Mouse (Mus musculus) limb, embryonic 14.5 days (tissue): ENCODE data around the gene Vsig1. TPM values are rescaled to one million over a fixed set of nuclear protein-coding genes. Genes with fewer than 3 reads are reported as not detected.

Experiments used
- ATAC-seq: fragments of 200-750 bp; cut with Nextera tagmentation; 2 replicates; pipeline ENCODE4 v1.8.0; 2017; ENCODE audit warnings: low read depth, moderate number of reproducible peaks, moderate TSS enrichment; ENCODE audit not compliant: low FRiP score
- DNase-seq: peaks from one replicate; pipeline ENCODE4 v3.0.0-alpha.2; 2015; ENCODE audit warnings: low spot score
- H3K27ac ChIP-seq: fragments of 300-500 bp; sonication (generic); replicated peaks from 2 replicates; pipeline ENCODE4 v1.5.1; 2014; ENCODE audit warnings: low read depth, mild to moderate bottlenecking, low read length, moderate library complexity, mixed read lengths
- H3K27me3 ChIP-seq: fragments of 300-500 bp; sonication (generic); 2 replicates; pipeline ENCODE4 v1.6.1; 2014; ENCODE audit warnings: low read length, mixed read lengths; ENCODE audit not compliant: control insufficient read depth, insufficient read depth
- H3K36me3 ChIP-seq: fragments of 300-500 bp; sonication (generic); 2 replicates; pipeline ENCODE4 v1.6.1; 2014; ENCODE audit warnings: mild to moderate bottlenecking, low read length, moderate library complexity, mixed read lengths; ENCODE audit not compliant: control insufficient read depth, insufficient read depth
- H3K4me1 ChIP-seq: fragments of 300-500 bp; sonication (generic); 2 replicates; pipeline ENCODE4 v1.6.1; 2014; ENCODE audit warnings: antibody characterized with exemption, low read length, mixed read lengths; ENCODE audit not compliant: control insufficient read depth, insufficient read depth
- H3K4me2 ChIP-seq: fragments of 300-500 bp; sonication (generic); replicated peaks from 2 replicates; pipeline ENCODE4 v1.6.1; 2014; ENCODE audit warnings: low read depth, mild to moderate bottlenecking, low read length, moderate library complexity; ENCODE audit not compliant: severe bottlenecking
- H3K4me3 ChIP-seq: fragments of 300-500 bp; sonication (generic); replicated peaks from 2 replicates; pipeline ENCODE4 v1.5.1; 2014; ENCODE audit warnings: low read length
- H3K9ac ChIP-seq: fragments of 300-500 bp; sonication (generic); 2 replicates; pipeline ENCODE4 v1.6.1; 2014; ENCODE audit warnings: mild to moderate bottlenecking, low read depth, low read length, moderate library complexity; ENCODE audit not compliant: severe bottlenecking
- H3K9me3 ChIP-seq: fragments of 300-500 bp; sonication (generic); 2 replicates; pipeline ENCODE4 v1.6.1; 2016; ENCODE audit warnings: low read length; ENCODE audit not compliant: control insufficient read depth
- POLR2A ChIP-seq: fragments of 200-500 bp; IDR thresholded peaks from 2 replicates; pipeline ENCODE4 v1.8.0; 2012; ENCODE audit warnings: inconsistent platforms, mild to moderate bottlenecking, moderate library complexity, borderline replicate concordance; ENCODE audit not compliant: insufficient read depth, insufficient read length; ENCODE audit errors: extremely low read depth
- WGBS: fragments of 180-500 bp; shearing (Covaris S2); extraction: QIAGEN DNeasy Blood & Tissue Kit; methylation state at CpG from one replicate; pipeline ENCODE4 v1.1.7; 2014; 5-methylcytosine and 5-hydroxymethylcytosine counted together
- polyA plus RNA-seq, 2 experiments: library from polyadenylated mRNA; depleted of rRNA in 1 of 2; stranded (reverse) in 1 of 2; unstranded in 1 of 2; fragments of >200 nt; fragmentation: Nextera tagmentation in 1 of 2; extraction: Ambion mirVana in 1 of 2; gene quantifications; 2 replicates each; pipeline versions ENCODE4 v1.2.1 to v1.2.3; 2012 to 2014

Gene Vsig1
- polyA plus RNA-seq, 2 experiments: not detected

- Histone ChIP-seq H3K36me3 (no peaks in the 10 kb centered on the region), H3K9ac (no peak overlapping the region), H3K4me2 (no peak overlapping the region), H3K4me1 (no peaks in the 10 kb centered on the region; the same call in 1 of the 2 replicates), H3K27ac (no peak overlapping the region), H3K9me3 (no peaks in the 10 kb centered on the region), H3K4me3 (no peak overlapping the region), H3K27me3 (no peaks in the 10 kb centered on the region)
- DNase-seq: no peak
- WGBS: 58% methylated on average over 6 of the region's 6 CpGs
- ATAC-seq: no peak
- no peak for TF ChIP-seq POLR2A
Observed at GRCm38 (mm10) chrX:140984795-140985194, 77.4 kb downstream of the Vsig1 start.

GRCm38 (mm10) chrX:140985256-140985655 lies 77.8 kb downstream of the Vsig1 start:
- Histone ChIP-seq H3K36me3 (no peaks in the 10 kb centered on the region), H3K27ac (no peak overlapping the region), H3K9ac (no peak overlapping the region), H3K27me3 (no peaks in the 10 kb centered on the region), H3K9me3 (no peaks in the 10 kb centered on the region), H3K4me1 (no peaks in the 10 kb centered on the region; the same call in 1 of the 2 replicates), H3K4me3 (no peak overlapping the region), H3K4me2 (no peak overlapping the region)
- ATAC-seq (no peak), DNase-seq (no peak)
- WGBS: 70% methylated on average over 2 of the region's 2 CpGs
- no peak for TF ChIP-seq POLR2A

Other genes starting within 250 kb of the Vsig1 start
- 7.4 and 8.0 TPM in 2 replicates for gene Mid2, start 243.0 kb upstream of the Vsig1 start, polyA plus RNA-seq (2012; rRNA removed)
- 6.5 and 7.4 TPM in 2 replicates for gene Mid2, start 243.0 kb upstream of the Vsig1 start, polyA plus RNA-seq (2014; fragmentation: Nextera tagmentation; extraction: Ambion mirVana)
- not detected in 2 replicates for gene Tex13b, start 94.2 kb upstream of the Vsig1 start, polyA plus RNA-seq (2012; rRNA removed)
- gene Tex13b, start 94.2 kb upstream of the Vsig1 start, polyA plus RNA-seq (2014; fragmentation: Nextera tagmentation; extraction: Ambion mirVana): not detected in 2 replicates
- 14.6 and 19.0 TPM in 2 replicates for gene Psmd10, start 49.1 kb downstream of the Vsig1 start, polyA plus RNA-seq (2012; rRNA removed)
- 40.1 and 43.9 TPM in 2 replicates for gene Psmd10, start 49.1 kb downstream of the Vsig1 start, polyA plus RNA-seq (2014; fragmentation: Nextera tagmentation; extraction: Ambion mirVana)
- 10.7 and 12.4 TPM in 2 replicates for gene Atg4a, start 49.3 kb downstream of the Vsig1 start, polyA plus RNA-seq (2012; rRNA removed)
- gene Atg4a, start 49.3 kb downstream of the Vsig1 start, polyA plus RNA-seq (2014; fragmentation: Nextera tagmentation; extraction: Ambion mirVana): 23.2 and 26.3 TPM in 2 replicates